Mouse (Mus musculus) inflammation-experienced regulatory T-cells, adult 6 months (primary cell): ENCODE results near the gene Gm13285. TPM values are rescaled to one million over a fixed set of nuclear protein-coding genes. Genes with fewer than 3 reads are reported as not detected.
A peak's percentile ranks its signal among the peaks of the same experiment; 100 is the strongest.
"Not testable (repeated sequence)": the region's sequence is repeated elsewhere in the genome, so short reads cannot be mapped to it uniquely, and the experiment has no call there.

Source experiments
- ATAC-seq: one replicate; pipeline ENCODE4 v1.8.0; 2017
- polyA plus RNA-seq, 3 experiments: library from polyadenylated mRNA; unstranded; fragments of 100-300 nt; shearing (Covaris generic); gene quantifications; one replicate each; pipeline ENCODE4 v1.2.1; 2017

Gene Gm13285
- 1 to 10 TPM in 1 of 3 experiments, under 1 TPM in 1, not detected in 1; 0.39 to 1.6 TPM for polyA plus RNA-seq

- not testable (repeated sequence) for ATAC-seq
Measured at GRCm38 (mm10) chr4:88799365-88799764, at the start of gene Gm13285. Gene Gm13285 (plus strand): TSS chr4:88799665.

GRCm38 (mm10) chr4:88749926-88750325, 49.5 kb upstream of the Gm13285 start:
- ATAC-seq: no peak

- ATAC-seq: not testable (repeated sequence)
Measured at GRCm38 (mm10) chr4:88754818-88755340, 44.6 kb upstream of the Gm13285 start, which contains the start of gene Gm13271. Gene Gm13271 (plus strand): TSS chr4:88754868.

DNA sequence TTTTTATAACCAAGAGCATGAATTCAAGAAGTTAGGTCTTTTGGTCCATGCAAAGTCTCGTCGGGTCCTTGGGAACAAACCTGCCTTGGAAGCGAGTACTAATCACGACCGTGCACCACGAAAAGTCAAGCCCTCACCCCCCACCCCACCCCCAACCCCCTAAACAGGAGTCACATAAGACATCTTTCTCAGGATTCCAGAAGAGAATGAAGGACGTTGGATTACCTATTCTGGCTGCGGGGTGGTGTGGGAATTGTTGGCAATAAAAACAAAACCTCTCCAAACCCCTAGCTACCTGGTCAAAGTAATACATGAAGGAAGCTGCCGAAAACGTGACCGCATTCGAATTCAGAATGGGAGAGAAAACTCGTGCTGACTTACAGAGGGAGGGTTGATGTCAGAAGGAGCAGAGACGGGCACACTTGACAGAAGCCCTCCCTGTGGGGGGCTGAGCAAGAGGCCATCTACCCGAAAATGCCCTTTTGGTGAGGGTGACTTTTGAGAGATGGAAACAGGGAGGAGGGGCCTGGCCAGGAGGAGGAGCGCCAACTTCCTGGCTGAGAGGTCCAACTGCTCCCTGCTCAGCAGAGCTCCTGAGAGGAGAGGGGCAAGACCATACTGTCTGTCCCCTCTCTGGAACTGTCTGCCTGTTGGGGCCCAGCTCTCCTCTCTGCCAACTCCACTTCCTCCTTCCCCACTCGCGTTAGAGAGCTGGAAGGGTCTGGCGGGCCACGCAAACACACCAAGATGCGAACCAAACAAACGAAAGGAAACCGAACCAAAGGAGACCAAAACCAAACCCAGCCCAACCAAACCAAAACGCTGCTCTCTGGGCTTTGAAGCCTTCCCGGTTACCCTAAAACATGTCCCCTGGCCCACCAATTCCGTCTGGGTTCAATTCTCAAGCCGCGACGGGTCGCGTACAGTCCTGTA, 42.6 kb upstream of the Gm13285 start:
- ATAC-seq: not testable (repeated sequence)

DNA sequence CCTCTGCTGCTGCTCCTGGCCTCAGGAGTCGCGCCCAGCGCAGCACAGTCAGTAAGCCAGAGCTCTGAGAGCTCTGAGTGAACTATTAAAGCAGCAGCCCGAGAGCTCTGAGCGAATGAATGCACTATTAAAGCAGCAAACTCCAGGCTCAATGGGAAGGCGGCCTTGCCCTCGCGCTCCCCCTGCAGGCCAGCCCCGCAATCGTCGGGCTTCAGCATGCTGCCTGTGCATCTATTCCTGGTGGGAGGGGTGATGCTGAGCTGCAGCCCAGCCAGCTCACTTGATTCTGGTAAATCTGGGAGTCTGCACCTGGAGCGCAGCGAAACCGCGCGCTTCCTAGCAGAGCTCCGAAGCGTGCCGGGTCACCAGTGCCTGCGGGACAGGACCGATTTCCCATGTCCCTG, 41.8 kb upstream of the Gm13285 start:
- peak; percentile 100 for ATAC-seq

- not testable (repeated sequence) for ATAC-seq
Measured at GRCm38 (mm10) chr4:88758751-88759150, 40.7 kb upstream of the Gm13285 start.

DNA sequence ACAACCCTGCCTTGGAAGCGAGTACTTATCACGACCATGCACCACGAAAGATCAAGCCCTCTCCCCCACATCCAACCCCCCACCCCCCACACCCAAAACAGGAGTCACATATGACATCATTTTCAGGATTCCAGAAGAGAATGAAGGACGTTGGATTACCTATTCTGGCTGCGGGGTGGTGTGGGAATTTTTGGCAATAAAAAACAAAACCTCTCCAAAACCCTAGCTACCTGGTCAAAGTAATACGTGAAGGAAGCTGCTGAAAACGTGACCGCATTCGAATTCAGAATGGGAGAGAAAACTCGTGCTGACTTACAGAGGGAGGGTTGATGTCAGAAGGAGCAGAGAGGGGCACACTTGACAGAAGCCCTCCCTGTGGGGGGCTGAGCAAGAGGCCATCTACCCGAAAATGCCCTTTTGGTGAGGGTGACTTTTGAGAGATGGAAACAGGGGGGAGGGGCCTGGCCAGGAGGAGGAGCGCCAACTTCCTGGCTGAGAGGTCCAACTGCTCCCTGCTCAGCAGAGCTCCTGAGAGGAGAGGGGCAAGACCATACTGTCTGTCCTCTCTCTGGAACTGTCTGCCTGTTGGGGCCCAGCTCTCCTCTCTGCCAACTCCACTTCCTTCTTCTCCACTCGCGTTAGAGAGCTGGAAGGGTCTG, 39.7 kb upstream of the Gm13285 start, which contains the start of gene Gm13283:
TSS of gene Gm13283 (plus strand) at position 510 of the 659 bp plus-strand sequence.
- ATAC-seq: not testable (repeated sequence)

GRCm38 (mm10) chr4:88760431-88760830, 39.0 kb upstream of the Gm13285 start:
- ATAC-seq: not testable (repeated sequence)

DNA sequence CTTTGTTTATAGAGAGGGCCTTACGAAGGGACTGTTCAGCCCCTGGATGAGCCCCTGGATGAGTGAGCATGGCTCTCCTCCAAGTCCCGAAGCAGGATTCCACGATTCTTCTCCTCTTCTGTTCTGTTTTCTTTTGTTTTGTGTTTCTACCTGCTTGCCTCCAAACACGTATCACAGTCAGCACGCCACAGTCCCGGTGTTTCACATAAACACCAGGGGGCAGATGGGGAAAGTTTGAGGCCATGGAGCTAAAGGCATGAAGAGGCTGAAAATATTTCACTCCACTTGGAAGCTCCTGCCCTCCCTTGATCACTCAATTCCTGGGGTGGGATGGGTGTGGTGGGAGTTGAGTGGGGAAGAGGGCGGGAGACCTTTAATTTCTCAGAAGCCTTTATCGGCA, 37.7 kb upstream of the Gm13285 start:
- ATAC-seq: not testable (repeated sequence)

GRCm38 (mm10) chr4:88762341-88762740, 37.1 kb upstream of the Gm13285 start:
- ATAC-seq: not testable (repeated sequence)

- ATAC-seq: not testable (repeated sequence)
Measured at GRCm38 (mm10) chr4:88763384-88764018, 36.0 kb upstream of the Gm13285 start.

GRCm38 (mm10) chr4:88773534-88773933, 25.9 kb upstream of the Gm13285 start, which contains the start of gene Gm13290:
Gene Gm13290 (plus strand): TSS chr4:88773834.
- not testable (repeated sequence) for ATAC-seq

GRCm38 (mm10) chr4:88776622-88777021, 22.8 kb upstream of the Gm13285 start, which contains the start of gene Gm13289:
Gene Gm13289 (plus strand): TSS chr4:88776922.
- ATAC-seq: not testable (repeated sequence)

- ATAC-seq: not testable (repeated sequence)
Measured at GRCm38 (mm10) chr4:88779550-88779949, 19.9 kb upstream of the Gm13285 start, which contains the start of gene Gm13272. Gene Gm13272 (plus strand): TSS chr4:88779850.

DNA sequence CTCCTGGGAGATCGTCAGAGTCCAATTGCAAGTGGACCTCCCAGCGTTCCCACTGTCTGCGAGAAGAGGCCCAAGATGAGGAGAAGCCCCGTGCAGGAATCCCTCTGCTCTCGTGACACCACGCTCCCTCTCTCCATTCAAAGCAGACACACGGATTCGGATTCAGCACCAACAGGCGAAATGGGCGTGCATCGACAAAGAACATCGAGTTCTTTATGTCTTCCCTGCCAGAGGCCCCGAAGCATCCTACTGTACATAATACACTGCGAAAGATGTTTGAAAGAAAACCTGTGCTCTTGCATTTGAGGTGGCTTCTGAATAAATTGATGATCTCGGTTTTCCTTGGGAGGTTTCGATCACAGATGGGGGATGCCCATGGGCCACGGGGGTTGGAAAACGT, 19.1 kb upstream of the Gm13285 start:
- ATAC-seq: not testable (repeated sequence)

DNA sequence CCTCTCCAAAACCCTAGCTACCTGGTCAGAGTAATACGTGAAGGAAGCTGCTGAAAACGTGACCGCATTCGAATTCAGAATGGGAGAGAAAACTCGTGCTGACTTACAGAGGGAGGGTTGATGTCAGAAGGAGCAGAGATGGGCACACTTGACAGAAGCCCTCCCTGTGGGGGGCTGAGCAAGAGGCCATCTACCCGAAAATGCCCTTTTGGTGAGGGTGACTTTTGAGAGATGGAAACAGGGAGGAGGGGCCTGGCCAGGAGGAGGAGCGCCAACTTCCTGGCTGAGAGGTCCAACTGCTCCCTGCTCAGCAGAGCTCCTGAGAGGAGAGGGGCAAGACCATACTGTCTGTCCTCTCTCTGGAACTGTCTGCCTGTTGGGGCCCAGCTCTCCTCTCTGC, 17.6 kb upstream of the Gm13285 start, which contains the start of gene Ifnz:
TSS of gene Ifnz (plus strand) at position 301 of the 400 bp plus-strand sequence.
- ATAC-seq: not testable (repeated sequence)

GRCm38 (mm10) chr4:88782335-88782734, 17.1 kb upstream of the Gm13285 start:
- not testable (repeated sequence) for ATAC-seq

DNA sequence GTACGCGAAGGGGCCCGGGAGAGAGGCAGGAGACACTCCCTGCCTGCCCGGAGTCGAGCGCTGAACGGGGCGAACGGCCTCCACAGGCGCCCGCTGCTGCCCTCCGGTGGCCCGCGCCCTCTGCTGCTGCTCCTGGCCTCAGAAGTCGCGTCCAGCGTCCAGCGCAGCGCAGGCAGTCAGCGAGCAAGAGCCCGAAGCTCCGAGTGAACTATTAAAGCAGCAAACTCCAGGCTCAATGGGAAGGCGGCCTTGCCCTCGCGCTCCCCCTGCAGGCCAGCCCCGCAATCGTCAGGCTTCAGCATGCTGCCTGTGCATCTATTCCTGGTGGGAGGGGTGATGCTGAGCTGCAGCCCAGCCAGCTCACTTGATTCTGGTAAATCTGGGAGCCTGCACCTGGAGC, 14.1 kb upstream of the Gm13285 start, which contains the start of gene Gm13276:
TSS of gene Gm13276 (plus strand) at position 301 of the 400 bp plus-strand sequence.
- not testable (repeated sequence) for ATAC-seq

GRCm38 (mm10) chr4:88788402-88788801, 11.1 kb upstream of the Gm13285 start, which contains the start of gene Gm13277:
Gene Gm13277 (plus strand): TSS chr4:88788632.
- not testable (repeated sequence) for ATAC-seq

GRCm38 (mm10) chr4:88791250-88791649, 8.2 kb upstream of the Gm13285 start, which contains the start of gene Gm13278:
Gene Gm13278 (plus strand): TSS chr4:88791550.
- not testable (repeated sequence) for ATAC-seq

DNA sequence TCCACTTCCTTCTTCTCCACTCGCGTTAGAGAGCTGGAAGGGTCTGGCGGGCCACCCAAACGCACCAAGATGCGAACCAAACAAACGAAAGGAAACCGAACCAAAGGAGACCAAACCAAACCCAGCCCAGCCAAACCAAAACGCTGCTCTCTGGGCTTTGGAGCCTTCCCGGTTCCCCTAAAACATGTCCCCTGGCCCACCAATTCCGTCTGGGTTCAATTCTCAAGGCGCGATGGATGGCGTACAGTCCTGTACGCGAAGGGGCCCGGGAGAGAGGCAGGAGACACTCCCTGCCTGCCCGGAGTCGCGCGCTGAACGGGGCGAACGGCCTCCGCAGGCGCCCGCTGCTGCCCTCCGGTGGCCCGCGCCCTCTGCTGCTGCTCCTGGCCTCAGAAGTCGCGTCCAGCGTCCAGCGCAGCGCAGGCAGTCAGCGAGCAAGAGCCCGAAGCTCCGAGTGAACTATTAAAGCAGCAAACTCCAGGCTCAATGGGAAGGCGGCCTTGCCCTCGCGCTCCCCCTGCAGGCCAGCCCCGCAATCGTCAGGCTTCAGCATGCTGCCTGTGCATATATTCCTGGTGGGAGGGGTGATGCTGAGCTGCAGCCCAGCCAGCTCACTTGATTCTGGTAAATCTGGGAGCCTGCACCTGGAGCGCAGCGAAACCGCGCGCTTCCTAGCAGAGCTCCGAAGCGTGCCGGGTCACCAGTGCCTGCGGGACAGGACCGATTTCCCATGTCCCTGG, 5.4 kb upstream of the Gm13285 start, which contains the start of gene Gm13275:
TSS of gene Gm13275 (plus strand) at position 552 of the 740 bp plus-strand sequence.
- not testable (repeated sequence) for ATAC-seq
